16 mouse cellular contexts compared by ENCODE assay signal in the genomic region with DNA sequence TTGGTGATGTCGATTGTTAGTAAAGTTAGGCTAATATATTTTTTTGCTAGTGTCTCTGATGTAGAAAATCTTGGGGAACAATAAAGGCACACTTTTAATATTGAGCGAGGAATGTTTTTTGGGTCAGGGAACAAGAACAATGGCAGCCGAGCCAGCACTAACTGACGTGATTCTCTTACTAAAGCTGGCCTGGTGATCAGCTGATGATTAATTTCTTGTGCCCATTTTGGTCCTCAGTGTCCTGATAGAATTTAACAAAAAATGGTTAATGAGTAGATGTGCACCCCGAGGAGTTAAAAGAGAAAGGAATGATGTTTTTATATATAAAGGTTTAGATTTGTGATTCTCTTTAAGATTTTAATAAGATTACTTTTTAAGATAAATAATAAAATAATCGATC.
"Had no signal": no experiment of that assay in that cellular context is flagged by ENCODE, and none has a peak within 500 bp of the region (broad histone marks: within the 10 kb centered on the region; RNA-seq: fewer than 3 reads in every experiment).

No protein-coding gene starts in this region.

- H3K4me3 ChIP-seq: midbrain, embryonic 10.5 days; midbrain, embryonic 12.5 days; myocyte; neural tube, embryonic 13.5 days; neural tube, embryonic 15.5 days; stomach, embryonic 15.5 days had no signal

- H3K9ac ChIP-seq: lung, embryonic 14.5 days; midbrain, embryonic 12.5 days; neural tube, embryonic 13.5 days; neural tube, embryonic 15.5 days; stomach, embryonic 15.5 days had no signal

- H3K27ac ChIP-seq: midbrain, embryonic 10.5 days; midbrain, embryonic 12.5 days; neural tube, embryonic 13.5 days; neural tube, embryonic 15.5 days; stomach, embryonic 15.5 days; stomach, postnatal 0 days had no signal

- H3K27me3 ChIP-seq: neural tube, embryonic 13.5 days; neural tube, embryonic 15.5 days; stomach, embryonic 15.5 days had no signal

- H3K4me1 ChIP-seq: stomach, embryonic 15.5 days had no signal

- H3K36me3 ChIP-seq: midbrain, embryonic 10.5 days; midbrain, embryonic 12.5 days; neural tube, embryonic 13.5 days; neural tube, embryonic 15.5 days; stomach, embryonic 15.5 days had no signal

- DNase-seq: lung, adult 18-20 months; lung, embryonic 14.5 days; lung, postnatal 10 days; lung, postnatal 4 days; midbrain, embryonic 14.5 days; right cerebral cortex, adult 18-20 months; right cerebral cortex, postnatal 14 days; thymus, postnatal 14 days; thymus, postnatal 36 days had no signal
